Mouse (Mus musculus) embryonic fibroblast, embryonic 13.5 days (primary cell): Measurements from ENCODE around the gene Gtf2ird1. TPM values are rescaled to one million over a fixed set of nuclear protein-coding genes. Genes with fewer than 3 reads are reported as not detected.

Source experiments
- H3K27ac ChIP-seq: 2 replicates; pipeline ENCODE4 v1.5.1; 2012; ENCODE audit warnings: low read length, control low read depth, inconsistent platforms; ENCODE audit not compliant: insufficient read depth
- H3K4me1 ChIP-seq: 2 replicates; pipeline ENCODE4 v1.6.1; 2011; ENCODE audit warnings: low read length; ENCODE audit not compliant: control insufficient read depth, insufficient read depth
- H3K4me3 ChIP-seq: 2 replicates; pipeline ENCODE4 v1.5.1; 2011; ENCODE audit warnings: mild to moderate bottlenecking, control low read depth, low read length; ENCODE audit not compliant: insufficient read depth
- CTCF ChIP-seq: IDR thresholded peaks from 2 replicates; pipeline ENCODE4 v1.5.1; 2011; ENCODE audit warnings: mild to moderate bottlenecking, control low read depth, low read length, moderate library complexity, borderline replicate concordance; ENCODE audit not compliant: insufficient read depth
- POLR2A ChIP-seq: IDR thresholded peaks from 2 replicates; pipeline ENCODE4 v1.6.1; 2011; ENCODE audit warnings: low read depth, mild to moderate bottlenecking, control low read depth, low read length, moderate library complexity
- polyA plus RNA-seq: library from polyadenylated mRNA; stranded (reverse); fragments of >200 nt; gene quantifications from 2 replicates; pipeline ENCODE4 v1.2.4, GENCODE M21; 2011; ENCODE audit warnings: low read depth; ENCODE audit not compliant: missing spikeins, insufficient read length

Gene Gtf2ird1
- polyA plus RNA-seq, 1 experiment = 58.2 TPM

DNA sequence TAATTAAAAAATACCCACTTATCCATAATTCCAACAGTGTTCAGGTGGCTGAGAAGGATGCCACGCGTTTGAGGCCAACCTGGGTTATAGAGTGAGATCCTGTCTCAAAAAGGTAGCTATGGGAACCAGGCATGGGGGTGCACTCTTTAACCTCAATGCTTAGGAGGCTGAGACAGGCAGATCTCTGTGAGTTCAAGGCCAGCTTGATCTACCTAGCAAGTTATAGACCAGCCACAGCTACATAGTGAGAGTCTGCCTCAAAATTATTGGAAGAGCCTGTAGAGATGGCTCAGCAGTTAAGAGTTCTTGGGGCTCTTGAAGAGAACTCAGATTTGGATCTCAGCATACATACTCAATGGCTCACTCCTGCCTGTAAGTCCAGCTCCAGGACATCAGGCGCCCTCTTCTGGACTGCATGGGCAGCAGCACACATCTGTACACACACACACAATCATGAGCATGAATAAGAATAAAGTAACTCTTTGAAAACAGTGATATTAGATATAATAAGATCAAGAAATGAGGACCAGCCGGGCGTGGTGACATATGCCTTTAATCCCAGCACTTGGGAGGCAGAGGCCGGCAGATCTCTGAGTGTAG, 18.6 kb upstream of the Gtf2ird1 start:
- H3K4me1 ChIP-seq = no peaks in the 10 kb centered on the region
- no peak for TF ChIP-seq POLR2A
- peak; percentile 26; the same call in 1 of the 2 replicates for TF ChIP-seq CTCF
- no peak overlapping the region for H3K27ac ChIP-seq
- no peak overlapping the region for H3K4me3 ChIP-seq

DNA sequence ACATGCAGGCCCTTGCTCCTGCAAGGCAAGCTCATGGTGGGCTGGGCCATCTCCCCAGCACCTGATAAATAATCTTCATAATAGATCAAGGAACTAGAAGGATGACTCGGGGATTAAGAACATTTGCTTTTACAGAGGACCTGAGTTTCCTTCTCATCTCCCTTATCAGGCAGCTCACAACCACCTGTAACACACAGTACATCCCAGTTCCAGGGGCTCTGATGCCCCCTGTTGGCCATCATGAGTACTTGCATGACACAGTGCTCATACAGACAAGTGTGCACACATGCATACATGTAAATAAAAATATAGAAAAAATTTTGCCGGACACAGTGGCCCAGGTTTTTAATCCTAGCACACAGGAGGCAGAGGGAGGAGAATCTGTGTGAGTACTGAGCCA, 17.4 kb upstream of the Gtf2ird1 start:
- H3K27ac ChIP-seq = no peak overlapping the region
- no peak overlapping the region for H3K4me3 ChIP-seq
- H3K4me1 ChIP-seq = no peaks in the 10 kb centered on the region
- no peak for TF ChIP-seq POLR2A
- peak; percentile 30; the same call in 1 of the 2 replicates for TF ChIP-seq CTCF

DNA sequence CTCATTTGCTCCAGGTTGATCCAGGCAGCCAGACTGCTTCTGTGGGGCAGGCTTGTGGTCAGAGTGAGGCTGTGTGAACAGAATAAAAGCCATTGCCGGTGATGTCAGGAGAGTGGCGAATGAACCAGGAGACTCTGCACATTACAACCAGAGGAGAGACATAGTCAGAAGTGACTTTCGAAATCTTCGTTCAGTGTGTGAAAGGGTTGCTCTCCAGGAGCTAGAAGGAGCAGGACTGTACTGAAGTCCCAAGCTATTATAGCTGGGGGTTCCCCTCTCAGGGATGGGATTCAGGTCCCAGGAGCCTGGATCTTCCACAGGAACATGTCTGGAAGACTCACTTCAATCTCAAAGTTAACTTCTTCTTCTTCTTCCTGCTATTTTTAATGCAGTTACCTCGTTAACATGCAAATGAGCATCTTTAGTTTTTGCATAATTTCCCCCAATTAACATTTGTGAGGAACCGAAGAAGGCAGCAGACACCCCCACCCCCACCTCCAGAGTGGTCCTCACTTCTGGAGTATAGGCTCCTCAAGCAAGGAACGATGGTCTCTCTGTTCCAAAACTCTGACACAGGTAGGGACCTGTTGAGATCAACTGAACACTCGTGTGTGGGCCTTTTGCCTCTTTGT, 14.1 kb upstream of the Gtf2ird1 start:
- no peak for TF ChIP-seq POLR2A
- TF ChIP-seq CTCF = no peak
- Histone ChIP-seq H3K27ac (no peak overlapping the region), H3K4me3 (no peak overlapping the region), H3K4me1 (no peaks in the 10 kb centered on the region)

DNA sequence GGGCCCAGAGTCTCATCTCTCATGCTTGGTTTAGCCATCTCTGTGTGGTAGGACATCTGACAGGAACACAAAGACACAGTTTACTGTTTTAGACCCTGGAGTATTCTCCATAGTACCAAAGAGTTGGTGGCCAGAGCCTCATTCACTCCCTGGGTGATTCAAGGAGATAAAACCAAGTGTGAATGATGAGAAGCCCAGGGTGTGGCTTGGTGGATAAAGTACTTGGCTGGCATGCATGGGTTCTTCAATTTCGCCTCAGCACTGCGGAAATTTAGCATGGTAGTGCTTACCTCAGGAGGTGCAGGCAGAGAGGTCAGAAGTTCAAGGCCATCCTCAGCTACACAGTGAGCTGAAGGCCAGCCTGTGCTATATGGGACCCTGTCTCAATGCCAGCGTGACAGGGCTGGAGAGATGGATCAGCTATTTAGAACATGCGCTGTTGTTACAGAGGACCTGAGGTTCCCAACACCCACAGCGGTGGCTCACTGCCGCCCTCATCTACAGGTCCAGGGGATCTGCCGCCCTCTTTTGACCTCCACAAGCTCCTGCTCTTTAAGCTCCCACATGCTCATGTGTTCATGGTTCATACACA, 13.1 kb upstream of the Gtf2ird1 start:
- no peak for TF ChIP-seq CTCF
- no peak overlapping the region for H3K4me3 ChIP-seq
- H3K4me1 ChIP-seq = no peaks in the 10 kb centered on the region
- H3K27ac ChIP-seq = no peak overlapping the region

DNA sequence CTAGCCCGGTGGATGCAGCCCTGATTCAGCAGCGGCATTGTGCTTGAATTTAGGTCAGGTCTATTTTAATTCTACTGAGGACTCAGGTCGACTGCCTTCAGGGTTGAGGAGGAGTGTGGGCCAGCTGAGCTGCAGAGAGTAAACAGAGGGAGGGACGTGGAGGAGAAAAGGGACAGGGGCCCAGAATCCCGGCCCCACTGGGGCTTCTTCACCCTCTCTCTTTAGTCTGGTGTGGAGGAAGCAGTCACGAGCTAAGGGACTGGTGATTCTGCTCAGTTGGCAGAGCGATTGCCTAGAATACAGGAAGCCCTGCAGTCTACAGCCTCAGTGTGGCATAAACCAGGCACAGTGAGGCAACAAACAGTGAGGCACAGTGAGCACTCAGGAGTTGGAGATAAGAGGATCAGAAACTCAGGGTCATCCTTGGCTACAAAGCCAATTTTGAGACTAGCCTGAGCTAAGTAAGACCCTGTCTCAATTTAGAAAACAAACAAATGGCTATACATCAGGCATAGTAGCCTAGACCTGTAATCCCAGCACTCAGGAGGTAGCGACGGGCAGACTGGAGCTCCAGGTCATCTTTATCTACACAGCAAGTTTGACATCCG, 11.7 kb upstream of the Gtf2ird1 start:
- H3K27ac ChIP-seq = no peak overlapping the region
- TF ChIP-seq CTCF (no peak), POLR2A (no peak)
- H3K4me1 ChIP-seq = no peaks in the 10 kb centered on the region
- H3K4me3 ChIP-seq = no peak overlapping the region

DNA sequence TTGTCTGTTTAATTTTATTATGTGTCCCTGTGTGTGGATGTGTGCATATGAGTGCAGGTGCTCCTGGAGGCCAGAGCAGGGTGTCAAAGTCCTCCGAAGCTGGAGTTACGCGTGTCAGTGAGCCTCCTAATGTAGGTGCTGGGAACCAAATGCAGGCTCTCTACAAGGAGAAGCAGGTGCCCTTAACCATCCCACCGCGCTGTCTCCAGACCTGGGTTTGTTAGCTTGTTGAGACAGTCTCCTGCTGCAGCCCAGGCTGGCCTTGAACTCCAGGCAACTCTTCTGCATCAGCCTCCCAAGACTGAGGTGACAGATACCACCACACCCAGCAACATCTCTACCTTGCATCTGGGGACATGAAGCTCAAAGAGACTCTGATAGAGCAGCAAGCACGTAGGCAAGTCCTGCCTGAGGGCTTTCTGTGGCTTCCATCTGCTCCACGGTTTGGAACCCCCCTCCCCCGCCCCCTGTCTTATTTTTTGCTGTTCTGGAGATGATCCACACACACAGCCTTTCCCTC, 10.6 kb upstream of the Gtf2ird1 start:
- TF ChIP-seq CTCF (no peak), POLR2A (no peak)
- no peak overlapping the region for H3K27ac ChIP-seq
- no peak overlapping the region for H3K4me3 ChIP-seq
- H3K4me1 ChIP-seq = no peaks in the 10 kb centered on the region

DNA sequence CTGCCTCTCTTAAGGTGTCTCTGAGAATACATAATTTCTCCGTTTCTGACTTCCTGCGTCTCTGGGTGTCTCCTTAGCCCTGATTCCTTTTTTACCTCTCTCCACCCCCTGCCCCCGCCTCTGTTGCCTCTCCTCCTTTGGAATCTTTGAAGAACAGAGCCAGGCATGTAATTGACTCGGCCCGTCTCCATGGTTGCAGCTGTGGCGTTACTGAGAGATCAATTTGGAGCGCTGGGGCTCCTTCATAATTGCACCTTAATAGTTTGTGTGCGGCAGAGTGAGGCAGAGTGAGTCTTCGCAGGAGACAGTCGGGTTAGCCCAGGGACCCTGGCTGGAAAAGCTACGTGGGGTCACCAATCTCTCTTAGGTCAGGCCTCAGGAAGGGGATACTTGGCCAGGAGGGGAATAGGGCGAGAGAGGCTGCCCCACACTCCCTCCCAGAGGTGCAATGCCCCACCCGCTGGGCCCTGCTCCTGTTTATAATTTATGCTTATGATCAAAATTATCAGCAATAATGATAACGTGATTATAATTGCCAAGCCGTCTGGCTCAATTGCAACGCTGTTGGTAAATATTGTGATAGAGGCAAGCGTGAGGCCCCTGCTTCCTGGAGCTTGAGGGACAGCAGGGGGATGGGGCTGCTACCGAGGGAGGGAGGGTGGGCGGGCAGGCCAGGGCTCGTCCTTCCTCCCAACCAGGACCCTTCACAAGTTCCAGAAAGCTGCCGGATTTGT, 9.9 kb upstream of the Gtf2ird1 start:
- TF ChIP-seq CTCF (no peak), POLR2A (no peak)
- Histone ChIP-seq H3K4me1 (no peaks in the 10 kb centered on the region), H3K4me3 (no peak overlapping the region), H3K27ac (no peak overlapping the region)

DNA sequence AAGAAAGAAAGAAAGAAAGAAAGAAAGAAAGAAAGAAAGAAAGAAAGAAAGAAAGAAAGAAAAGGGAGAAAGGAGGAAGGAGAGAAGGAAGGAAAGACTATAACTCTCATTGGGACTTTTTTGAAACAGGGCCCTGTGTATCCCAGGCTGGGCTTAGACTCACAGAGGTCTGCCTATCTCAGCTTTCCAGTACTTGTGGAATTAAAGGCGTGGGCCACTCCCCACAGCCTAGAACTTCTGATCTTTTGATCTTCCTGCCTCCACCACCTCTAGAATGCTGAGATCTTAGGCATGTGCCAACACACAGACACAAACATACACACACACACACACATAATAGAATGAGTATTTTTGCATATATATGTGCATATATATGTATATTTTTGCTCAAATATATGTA, 8.7 kb upstream of the Gtf2ird1 start:
- H3K4me3 ChIP-seq = no peak overlapping the region
- H3K4me1 ChIP-seq = no peaks in the 10 kb centered on the region
- TF ChIP-seq POLR2A (no peak), CTCF (no peak)
- no peak overlapping the region for H3K27ac ChIP-seq

DNA sequence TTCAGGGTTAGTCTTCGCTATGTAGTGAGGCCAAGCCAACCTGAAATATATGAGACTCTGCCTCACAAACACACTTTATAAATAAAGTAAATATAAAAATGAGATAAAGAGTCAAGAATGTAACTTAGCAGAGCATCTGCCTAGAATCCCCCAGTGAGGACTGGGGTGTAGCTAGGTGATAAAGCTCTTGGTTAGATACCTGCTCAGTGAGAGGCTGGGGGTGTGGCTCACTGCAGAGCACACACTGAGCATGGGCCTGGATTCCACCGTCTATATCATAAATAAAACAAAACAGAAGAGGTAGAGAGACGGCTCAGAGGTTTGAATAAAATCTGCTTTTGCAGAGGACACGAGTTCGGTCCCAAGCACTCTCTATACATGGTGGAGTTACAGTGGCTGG, 7.7 kb upstream of the Gtf2ird1 start:
- TF ChIP-seq POLR2A = no peak

More for the DNA sequence above, 7.7 kb upstream of the Gtf2ird1 start:
- no peak overlapping the region for H3K4me3 ChIP-seq
- H3K27ac ChIP-seq = no peak overlapping the region
- no peaks in the 10 kb centered on the region for H3K4me1 ChIP-seq
